Mouse (Mus musculus): ENCODE data around the gene Gm11595. TPM values are rescaled to one million over a fixed set of nuclear protein-coding genes. Genes with fewer than 3 reads are reported as not detected.
"Not testable (repeated sequence)": the region's sequence is repeated elsewhere in the genome, so short reads cannot be mapped to it uniquely, and the experiment has no call there.

Gene Gm11595
- polyA plus RNA-seq (2014; fragmentation: Nextera tagmentation; extraction: Ambion mirVana) = not detected in 2 replicates

DNA sequence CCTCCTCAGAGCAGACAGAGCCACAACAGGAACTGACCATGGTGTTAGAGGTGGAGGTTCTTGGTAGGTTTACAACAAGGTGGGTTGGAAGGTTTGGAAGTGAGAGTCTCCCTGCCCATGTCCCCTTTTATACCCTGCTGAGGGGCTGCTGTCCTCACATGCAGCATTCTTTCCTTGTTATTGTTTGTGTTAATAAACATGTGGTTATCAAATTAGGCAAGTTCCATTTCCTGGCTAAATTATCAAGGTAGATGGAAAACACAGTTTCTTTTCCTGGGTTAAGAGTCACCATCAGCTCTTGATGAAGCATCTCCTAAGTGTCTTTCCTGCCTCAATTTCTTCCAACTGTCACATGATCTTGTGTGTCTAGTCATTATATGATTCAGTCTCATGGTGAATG, at the start of gene Gm11595:
Gm11595 (minus strand) TSS at position 101 of the 400 bp plus-strand sequence.
- H3K9ac ChIP-seq (ENCODE audit: low read length); DNase-seq (ENCODE audit: low spot score); H3K9me3 ChIP-seq (ENCODE audit: control insufficient read depth, low read length); H3K27ac ChIP-seq (ENCODE audit: low read depth, low read length); H3K4me3 ChIP-seq (ENCODE audit: low read depth, low read length); H3K27me3 ChIP-seq (ENCODE audit: control insufficient read depth, insufficient read depth, low read length); H3K4me1 ChIP-seq (replicated peaks; ENCODE audit: control insufficient read depth, insufficient read depth, low read length); H3K4me2 ChIP-seq (ENCODE audit: low read depth, low read length, severe bottlenecking); H3K36me3 ChIP-seq (ENCODE audit: control insufficient read depth, insufficient read depth, low read length); ATAC-seq (replicated peaks; ENCODE audit: low FRiP score): not testable (repeated sequence)

- H3K4me3 ChIP-seq (ENCODE audit: low read depth, low read length); H3K27ac ChIP-seq (ENCODE audit: low read depth, low read length); H3K4me2 ChIP-seq (ENCODE audit: low read depth, low read length, severe bottlenecking); H3K4me1 ChIP-seq (replicated peaks; ENCODE audit: control insufficient read depth, insufficient read depth, low read length); H3K36me3 ChIP-seq (ENCODE audit: control insufficient read depth, insufficient read depth, low read length); H3K9ac ChIP-seq (ENCODE audit: low read length); H3K9me3 ChIP-seq (ENCODE audit: control insufficient read depth, low read length); H3K27me3 ChIP-seq (ENCODE audit: control insufficient read depth, insufficient read depth, low read length); ATAC-seq (replicated peaks; ENCODE audit: low FRiP score); DNase-seq (ENCODE audit: low spot score): not testable (repeated sequence)
- 87% methylated on average over 2 of the region's 2 CpGs for whole genome bisulfite sequencing
These were observed 42.9 kb upstream of the Gm11595 start, which contains the start of gene Gm11564 for GRCm38 (mm10) chr11:99815566-99815965. Gm11564 (minus strand) TSS chr11:99815666.

GRCm38 (mm10) chr11:99809792-99810191, 37.1 kb upstream of the Gm11595 start, which contains the start of gene Krtap4-13:
Krtap4-13 (minus strand) TSS chr11:99809892.
- not testable (repeated sequence) for H3K27me3 ChIP-seq (ENCODE audit: control insufficient read depth, insufficient read depth, low read length); H3K9me3 ChIP-seq (ENCODE audit: control insufficient read depth, low read length); H3K4me3 ChIP-seq (ENCODE audit: low read depth, low read length); H3K27ac ChIP-seq (ENCODE audit: low read depth, low read length); H3K9ac ChIP-seq (ENCODE audit: low read length); ATAC-seq (replicated peaks; ENCODE audit: low FRiP score); H3K36me3 ChIP-seq (ENCODE audit: control insufficient read depth, insufficient read depth, low read length); H3K4me2 ChIP-seq (ENCODE audit: low read depth, low read length, severe bottlenecking); H3K4me1 ChIP-seq (replicated peaks; ENCODE audit: control insufficient read depth, insufficient read depth, low read length); DNase-seq (ENCODE audit: low spot score)

DNA sequence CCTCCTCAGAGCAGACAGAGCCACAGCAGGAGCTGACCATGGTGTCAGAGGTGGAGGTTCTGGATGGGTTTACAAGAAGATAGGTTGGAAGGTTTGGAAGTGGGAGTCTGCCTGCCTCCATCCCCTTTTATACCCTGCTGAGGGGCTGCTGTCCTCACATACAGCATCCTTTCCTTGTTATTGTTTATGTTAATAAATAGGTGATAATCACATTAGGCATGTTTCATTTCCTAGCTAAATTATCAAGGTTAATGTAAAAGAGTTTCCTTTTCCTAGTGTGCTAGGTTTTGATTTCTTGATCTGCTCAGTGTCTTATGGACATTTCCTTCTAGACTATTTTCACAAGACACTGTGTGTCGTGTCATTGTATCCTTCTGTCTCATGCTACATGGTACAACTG, 31.6 kb upstream of the Gm11595 start, which contains the start of gene Gm11554:
Gm11554 (minus strand) TSS at position 101 of the 400 bp plus-strand sequence.
- not testable (repeated sequence) for H3K9ac ChIP-seq (ENCODE audit: low read length); H3K27ac ChIP-seq (ENCODE audit: low read depth, low read length); H3K4me1 ChIP-seq (replicated peaks; ENCODE audit: control insufficient read depth, insufficient read depth, low read length); H3K36me3 ChIP-seq (ENCODE audit: control insufficient read depth, insufficient read depth, low read length); H3K4me2 ChIP-seq (ENCODE audit: low read depth, low read length, severe bottlenecking); DNase-seq (ENCODE audit: low spot score); H3K27me3 ChIP-seq (ENCODE audit: control insufficient read depth, insufficient read depth, low read length); ATAC-seq (replicated peaks; ENCODE audit: low FRiP score); H3K9me3 ChIP-seq (ENCODE audit: control insufficient read depth, low read length); H3K4me3 ChIP-seq (ENCODE audit: low read depth, low read length)
- WGBS = no CpG with 5 or more reads among the region's 1 CpGs

- DNase-seq (ENCODE audit: low spot score); H3K4me1 ChIP-seq (replicated peaks; ENCODE audit: control insufficient read depth, insufficient read depth, low read length); ATAC-seq (replicated peaks; ENCODE audit: low FRiP score); H3K9ac ChIP-seq (ENCODE audit: low read length); H3K27ac ChIP-seq (ENCODE audit: low read depth, low read length); H3K9me3 ChIP-seq (ENCODE audit: control insufficient read depth, low read length); H3K36me3 ChIP-seq (ENCODE audit: control insufficient read depth, insufficient read depth, low read length); H3K4me2 ChIP-seq (ENCODE audit: low read depth, low read length, severe bottlenecking); H3K27me3 ChIP-seq (ENCODE audit: control insufficient read depth, insufficient read depth, low read length); H3K4me3 ChIP-seq (ENCODE audit: low read depth, low read length): not testable (repeated sequence)
- WGBS = no CpG with 5 or more reads among the region's 1 CpGs
These were observed 26.1 kb upstream of the Gm11595 start, which contains the start of gene Gm11569 for GRCm38 (mm10) chr11:99798832-99799231. Gm11569 (minus strand) TSS chr11:99798932.

DNA sequence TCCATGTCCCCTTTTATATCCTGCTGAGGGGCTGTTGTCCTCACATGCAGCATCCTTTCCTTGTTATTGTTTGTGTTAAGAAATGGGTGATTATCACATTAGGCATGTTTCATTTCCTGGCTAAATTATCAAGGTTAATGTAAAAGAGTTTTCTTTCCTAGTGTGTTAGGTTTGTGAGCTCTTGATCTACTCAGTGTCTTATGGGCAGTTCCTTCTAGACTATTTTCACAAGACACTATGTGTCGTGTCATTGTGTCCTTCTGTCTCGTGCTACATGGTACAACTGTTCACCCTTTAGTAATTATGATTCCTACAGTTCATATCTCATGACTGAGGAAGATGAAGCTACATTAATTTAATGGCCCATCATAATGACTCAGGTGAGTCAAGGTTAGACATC, 20.7 kb upstream of the Gm11595 start, which contains the start of gene Gm11596:
Gm11596 (minus strand) TSS at position 101 of the 400 bp plus-strand sequence.
- WGBS = 80% methylated on average over 2 of the region's 2 CpGs
- no peaks in the 10 kb centered on the region for H3K4me1 ChIP-seq (replicated peaks; ENCODE audit: control insufficient read depth, insufficient read depth, low read length)
- no peaks in the 10 kb centered on the region for H3K36me3 ChIP-seq (ENCODE audit: control insufficient read depth, insufficient read depth, low read length)

DNA sequence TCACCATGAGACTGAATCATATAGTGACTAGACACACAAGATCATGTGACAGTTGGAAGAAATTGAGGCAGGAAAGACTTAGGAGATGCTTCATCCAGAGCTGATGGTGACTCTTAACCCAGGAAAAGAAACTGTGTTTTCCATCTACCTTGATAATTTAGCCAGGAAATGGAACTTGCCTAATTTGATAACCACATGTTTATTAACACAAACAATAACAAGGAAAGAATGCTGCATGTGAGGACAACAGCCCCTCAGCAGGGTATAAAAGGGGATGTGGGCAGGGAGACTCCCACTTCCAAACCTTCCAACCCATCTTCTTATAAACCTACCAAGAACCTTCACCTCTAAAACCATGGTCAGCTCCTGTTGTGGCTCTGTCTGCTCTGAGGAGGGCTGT, 12.2 kb upstream of the Gm11595 start, which contains the start of gene Krtap4-9:
Krtap4-9 (plus strand) TSS at position 301 of the 400 bp plus-strand sequence.
- H3K9me3 ChIP-seq (ENCODE audit: control insufficient read depth, low read length); ATAC-seq (replicated peaks; ENCODE audit: low FRiP score): not testable (repeated sequence)

More for the DNA sequence above, 20.7 kb upstream of the Gm11595 start, which contains the start of gene Gm11596:
- Histone ChIP-seq H3K27ac (ENCODE audit: low read depth, low read length) (no peak within 1 kb of the TSS), H3K27me3 (ENCODE audit: control insufficient read depth, insufficient read depth, low read length) (no peaks in the 10 kb centered on the region), H3K9me3 (ENCODE audit: control insufficient read depth, low read length) (no peaks in the 10 kb centered on the region), H3K9ac (ENCODE audit: low read length) (no peak within 1 kb of the TSS), H3K4me2 (ENCODE audit: low read depth, low read length, severe bottlenecking) (no peak within 1 kb of the TSS), H3K4me3 (ENCODE audit: low read depth, low read length) (no peak within 1 kb of the TSS)
- DNase-seq (ENCODE audit: low spot score) (no peak), ATAC-seq (replicated peaks; ENCODE audit: low FRiP score) (no peak)

GRCm38 (mm10) chr11:99780604-99781003, 7.9 kb upstream of the Gm11595 start, which contains the start of gene Krtap4-8:
Krtap4-8 (minus strand) TSS chr11:99780704.
- 88% methylated on average over 2 of the region's 2 CpGs for WGBS
- no peak within 1 kb of the TSS for H3K27ac ChIP-seq (ENCODE audit: low read depth, low read length)
- H3K4me1 ChIP-seq (replicated peaks; ENCODE audit: control insufficient read depth, insufficient read depth, low read length) = no peaks in the 10 kb centered on the region
- H3K27me3 ChIP-seq (ENCODE audit: control insufficient read depth, insufficient read depth, low read length) = no peaks in the 10 kb centered on the region
- no peaks in the 10 kb centered on the region for H3K9me3 ChIP-seq (ENCODE audit: control insufficient read depth, low read length)
- H3K9ac ChIP-seq (ENCODE audit: low read length) = no peak within 1 kb of the TSS
- H3K36me3 ChIP-seq (ENCODE audit: control insufficient read depth, insufficient read depth, low read length) = no peaks in the 10 kb centered on the region
- H3K4me3 ChIP-seq (ENCODE audit: low read depth, low read length) = no peak within 1 kb of the TSS
- ATAC-seq (replicated peaks; ENCODE audit: low FRiP score) (no peak), DNase-seq (ENCODE audit: low spot score) (no peak)
- no peak within 1 kb of the TSS for H3K4me2 ChIP-seq (ENCODE audit: low read depth, low read length, severe bottlenecking)

More for the DNA sequence above, 12.2 kb upstream of the Gm11595 start, which contains the start of gene Krtap4-9:
- H3K4me2 ChIP-seq (ENCODE audit: low read depth, low read length, severe bottlenecking); H3K9ac ChIP-seq (ENCODE audit: low read length); H3K27me3 ChIP-seq (ENCODE audit: control insufficient read depth, insufficient read depth, low read length); H3K27ac ChIP-seq (ENCODE audit: low read depth, low read length); DNase-seq (ENCODE audit: low spot score); H3K4me1 ChIP-seq (replicated peaks; ENCODE audit: control insufficient read depth, insufficient read depth, low read length); H3K4me3 ChIP-seq (ENCODE audit: low read depth, low read length); H3K36me3 ChIP-seq (ENCODE audit: control insufficient read depth, insufficient read depth, low read length): not testable (repeated sequence)

DNA sequence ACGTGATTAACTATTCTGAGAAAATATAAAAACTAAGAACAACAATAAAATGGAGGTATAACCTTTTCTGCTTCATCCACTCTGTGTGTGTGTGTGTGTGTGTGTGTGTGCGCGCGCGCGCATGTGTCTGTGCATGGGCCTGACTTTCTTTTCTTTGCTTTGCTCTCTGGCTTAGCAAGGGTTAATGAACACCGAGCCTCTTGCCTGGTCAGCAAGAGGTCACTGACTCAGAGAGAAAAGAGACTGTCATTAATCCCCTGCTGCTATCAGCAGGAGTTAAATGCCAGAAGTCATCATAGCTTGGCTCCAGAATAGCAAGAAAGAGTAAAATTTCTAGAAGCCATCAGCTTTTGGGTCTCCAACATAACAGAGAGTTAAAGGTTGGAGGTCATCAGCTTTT, 5.7 kb upstream of the Gm11595 start:
- Histone ChIP-seq H3K36me3 (ENCODE audit: control insufficient read depth, insufficient read depth, low read length) (no peaks in the 10 kb centered on the region), H3K4me2 (ENCODE audit: low read depth, low read length, severe bottlenecking) (no peak overlapping the region), H3K9me3 (ENCODE audit: control insufficient read depth, low read length) (no peaks in the 10 kb centered on the region), H3K27ac (ENCODE audit: low read depth, low read length) (no peak overlapping the region), H3K4me1 (replicated peaks; ENCODE audit: control insufficient read depth, insufficient read depth, low read length) (no peaks in the 10 kb centered on the region), H3K27me3 (ENCODE audit: control insufficient read depth, insufficient read depth, low read length) (no peaks in the 10 kb centered on the region), H3K9ac (ENCODE audit: low read length) (no peak overlapping the region), H3K4me3 (ENCODE audit: low read depth, low read length) (no peak overlapping the region)
- no peak for DNase-seq (ENCODE audit: low spot score)
- WGBS = 51% methylated on average over 7 of the region's 7 CpGs
- ATAC-seq (replicated peaks; ENCODE audit: low FRiP score) = no peak

Measured in forebrain, embryonic 11.5 days (tissue).